Mouse (Mus musculus) small intestine, adult 2 months (tissue): ENCODE results near the gene Zfp987. TPM values are rescaled to one million over a fixed set of nuclear protein-coding genes. Genes with fewer than 3 reads are reported as not detected.
"Not testable (repeated sequence)": the region's sequence is repeated elsewhere in the genome, so short reads cannot be mapped to it uniquely, and the experiment has no call there.

Experiments used
- H3K27ac ChIP-seq: fragments of 200-500 bp; 2 replicates; pipeline ENCODE4 v1.5.1; 2012; ENCODE audit warnings: low read depth, low read length, control low read depth, inconsistent platforms; ENCODE audit not compliant: insufficient read depth
- H3K27me3 ChIP-seq: fragments of 200-500 bp; 2 replicates; pipeline ENCODE4 v1.6.1; 2012; ENCODE audit warnings: mild to moderate bottlenecking, moderate library complexity, low read length, inconsistent platforms; ENCODE audit not compliant: control insufficient read depth, insufficient read depth
- H3K36me3 ChIP-seq: fragments of 200-500 bp; 2 replicates; pipeline ENCODE4 v1.6.1; 2012; ENCODE audit warnings: mild to moderate bottlenecking, low read length, control low read depth, inconsistent platforms; ENCODE audit not compliant: control insufficient read depth, insufficient read depth
- H3K4me1 ChIP-seq: fragments of 200-500 bp; 2 replicates; pipeline ENCODE4 v1.6.1; 2012; ENCODE audit warnings: low read length, inconsistent platforms, mixed read lengths; ENCODE audit not compliant: control insufficient read depth, insufficient read depth, insufficient read length
- H3K4me3 ChIP-seq: fragments of 200-500 bp; 2 replicates; pipeline ENCODE4 v1.5.1; 2012; ENCODE audit warnings: low read depth, mild to moderate bottlenecking, control low read depth, inconsistent platforms, low read length, moderate library complexity
- WGBS: fragments of 180-500 bp; shearing (Covaris S2); methylation state at CpG from one replicate; pipeline ENCODE4 v1.1.7; 2018; 5-methylcytosine and 5-hydroxymethylcytosine counted together
- polyA plus RNA-seq: library from polyadenylated mRNA; depleted of rRNA; stranded (reverse); fragments of >200 nt; gene quantifications from 2 replicates; pipeline ENCODE4 v1.2.3, GENCODE M21; 2012

Zfp987 gene
- polyA plus RNA-seq, 1 experiment, result not detected

GRCm38 (mm10) chr4:146066932-146067580 lies 30.0 kb upstream of the Zfp987 start:
- not testable (repeated sequence) for H3K4me1 ChIP-seq, H3K36me3 ChIP-seq, H3K27me3 ChIP-seq, H3K27ac ChIP-seq, H3K4me3 ChIP-seq
- 45% methylated on average over 45 of the region's 45 CpGs for WGBS

- H3K36me3 ChIP-seq, H3K4me1 ChIP-seq, H3K27ac ChIP-seq, H3K4me3 ChIP-seq, H3K27me3 ChIP-seq: not testable (repeated sequence)
- WGBS, result 37% methylated on average over 55 of the region's 55 CpGs
Observed at GRCm38 (mm10) chr4:146067594-146067993, 29.5 kb upstream of the Zfp987 start.

DNA sequence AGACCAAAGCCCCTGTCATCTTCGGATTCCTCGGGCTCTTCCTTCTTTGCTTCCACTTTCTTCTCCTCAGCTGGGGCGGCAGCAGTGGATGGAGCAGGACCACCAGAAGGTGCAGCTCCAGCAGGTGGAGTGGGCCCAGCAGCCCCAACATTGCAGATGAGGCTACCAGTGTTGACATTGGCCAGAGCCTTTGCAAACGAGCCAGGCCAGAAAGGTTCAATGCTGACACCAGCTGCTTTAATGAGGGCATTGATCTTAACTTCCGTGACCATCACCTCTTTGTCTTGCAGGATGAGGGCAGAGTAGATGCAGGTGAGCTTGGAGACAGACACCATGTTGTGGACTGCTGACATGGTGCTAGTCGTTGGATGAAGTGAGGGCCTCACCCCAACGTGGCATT lies 23.8 kb upstream of the Zfp987 start:
- H3K36me3 ChIP-seq, H3K27me3 ChIP-seq, H3K4me3 ChIP-seq, H3K4me1 ChIP-seq, H3K27ac ChIP-seq: not testable (repeated sequence)
- 78% methylated on average over 7 of the region's 7 CpGs for WGBS

DNA sequence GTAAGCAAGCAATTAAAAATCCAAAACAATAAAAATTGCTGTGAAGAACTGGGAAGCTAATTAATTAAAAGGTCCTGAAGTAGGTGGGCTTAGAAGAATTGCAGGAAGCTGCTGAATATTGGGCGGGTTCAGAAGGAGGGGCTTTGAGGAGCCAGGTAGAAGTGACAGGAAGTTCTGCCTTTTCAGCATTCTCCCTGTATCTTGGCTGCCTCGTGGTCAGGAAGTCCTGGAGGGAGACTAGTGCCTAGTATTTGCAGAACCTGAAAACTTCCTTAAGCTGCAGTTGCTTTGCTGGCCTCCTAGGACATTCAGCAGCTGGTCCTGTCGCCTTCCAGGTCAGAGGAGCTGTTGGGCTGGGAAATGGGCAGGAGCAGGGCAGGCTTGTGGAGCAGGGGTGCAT lies 4.3 kb downstream of the Zfp987 start:
- H3K27me3 ChIP-seq, H3K36me3 ChIP-seq, H3K4me3 ChIP-seq, H3K27ac ChIP-seq, H3K4me1 ChIP-seq: not testable (repeated sequence)
- 23% methylated on average over 3 of the region's 3 CpGs for WGBS

DNA sequence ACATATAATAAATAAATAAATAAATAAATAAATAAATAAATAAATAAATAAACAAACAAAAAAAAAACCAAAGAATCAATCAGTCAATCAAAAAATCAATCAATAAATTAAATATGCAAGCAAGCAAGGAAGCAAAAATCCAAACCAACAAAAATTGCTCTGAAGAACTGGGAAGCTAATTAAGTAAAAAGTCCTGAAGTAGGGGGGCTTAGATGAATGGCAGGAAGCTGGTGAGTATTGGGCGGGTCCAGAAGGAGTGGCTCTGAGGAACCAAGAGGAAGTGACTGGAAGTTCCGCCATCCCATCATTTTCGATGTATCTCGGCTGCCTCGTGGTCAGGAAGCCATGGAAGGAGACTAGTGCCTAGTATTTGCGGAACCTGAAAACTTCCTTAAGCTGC lies 59.4 kb downstream of the Zfp987 start, which contains the start of gene Zfp600:
Zfp600 (plus strand) TSS at position 301 of the 400 bp plus-strand sequence.
- WGBS, result no CpG with 5 or more reads among the region's 6 CpGs
- H3K27ac ChIP-seq, H3K36me3 ChIP-seq, H3K4me3 ChIP-seq, H3K4me1 ChIP-seq, H3K27me3 ChIP-seq: not testable (repeated sequence)

- WGBS, result 63% methylated on average over 4 of the region's 4 CpGs
- H3K4me1 ChIP-seq, H3K36me3 ChIP-seq, H3K27ac ChIP-seq, H3K27me3 ChIP-seq, H3K4me3 ChIP-seq: not testable (repeated sequence)
Observed at GRCm38 (mm10) chr4:146162893-146163292, 65.8 kb downstream of the Zfp987 start.

DNA sequence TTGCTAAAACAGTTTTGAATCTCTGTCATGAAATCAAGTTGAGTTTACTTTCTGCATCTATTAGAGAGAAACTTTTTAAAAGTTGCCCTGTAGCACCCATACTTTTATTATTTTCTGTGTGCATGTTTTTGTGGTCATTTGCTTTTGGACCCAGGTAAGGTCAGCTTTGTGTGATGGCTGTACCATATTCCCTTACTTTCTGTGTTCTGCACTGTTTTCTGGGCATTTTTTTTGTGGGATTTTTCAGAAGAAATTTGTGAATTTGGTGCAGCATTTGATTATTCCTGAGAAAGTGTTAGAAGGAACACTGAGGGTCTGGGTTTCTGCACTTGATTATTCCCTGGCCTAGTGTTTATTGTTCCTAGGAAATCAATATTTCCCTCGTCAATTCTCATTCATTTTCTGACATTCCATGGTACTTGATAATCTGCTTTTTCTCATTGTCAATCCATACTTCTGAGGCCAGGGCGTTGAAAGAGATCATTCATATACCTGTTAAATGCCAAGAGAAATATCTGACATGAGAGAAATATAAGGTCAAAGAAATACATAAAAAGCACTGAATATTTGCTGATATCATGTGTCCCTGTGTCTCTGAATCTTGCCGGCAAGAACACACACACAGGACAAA lies 70.2 kb downstream of the Zfp987 start:
- not testable (repeated sequence) for H3K27ac ChIP-seq, H3K36me3 ChIP-seq, H3K4me1 ChIP-seq, H3K27me3 ChIP-seq, H3K4me3 ChIP-seq
- WGBS, result 71% methylated on average over 3 of the region's 3 CpGs

GRCm38 (mm10) chr4:146167879-146168532 lies 70.9 kb downstream of the Zfp987 start:
- 80% methylated on average over 10 of the region's 10 CpGs for WGBS
- not testable (repeated sequence) for H3K36me3 ChIP-seq, H3K27me3 ChIP-seq, H3K4me3 ChIP-seq, H3K4me1 ChIP-seq, H3K27ac ChIP-seq

DNA sequence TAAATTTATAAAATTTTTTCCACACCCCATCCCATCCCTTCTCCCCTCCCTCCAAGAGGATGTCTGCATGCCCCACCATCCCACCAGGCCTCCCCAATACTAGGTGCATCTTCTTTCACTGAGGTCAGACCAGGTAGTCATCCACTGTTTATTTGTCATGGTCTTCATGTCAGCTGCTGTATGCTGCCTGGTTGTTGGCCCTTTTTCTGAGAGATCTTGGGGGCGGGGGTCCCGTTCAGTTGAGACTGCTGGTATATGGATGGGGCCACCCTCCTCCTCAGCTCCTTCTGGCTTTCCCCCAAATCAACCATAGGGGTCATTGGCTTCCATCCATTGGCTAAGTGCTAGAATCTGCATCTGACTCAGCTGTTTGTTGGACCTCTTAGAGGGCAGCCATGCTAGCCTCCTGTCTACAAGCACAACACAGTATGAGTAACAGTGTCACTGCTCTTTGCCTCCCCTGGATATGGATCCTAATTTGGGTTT lies 71.7 kb downstream of the Zfp987 start:
- H3K4me1 ChIP-seq, H3K4me3 ChIP-seq, H3K27me3 ChIP-seq, H3K27ac ChIP-seq, H3K36me3 ChIP-seq: not testable (repeated sequence)
- no CpG with 5 or more reads among the region's 2 CpGs for WGBS

DNA sequence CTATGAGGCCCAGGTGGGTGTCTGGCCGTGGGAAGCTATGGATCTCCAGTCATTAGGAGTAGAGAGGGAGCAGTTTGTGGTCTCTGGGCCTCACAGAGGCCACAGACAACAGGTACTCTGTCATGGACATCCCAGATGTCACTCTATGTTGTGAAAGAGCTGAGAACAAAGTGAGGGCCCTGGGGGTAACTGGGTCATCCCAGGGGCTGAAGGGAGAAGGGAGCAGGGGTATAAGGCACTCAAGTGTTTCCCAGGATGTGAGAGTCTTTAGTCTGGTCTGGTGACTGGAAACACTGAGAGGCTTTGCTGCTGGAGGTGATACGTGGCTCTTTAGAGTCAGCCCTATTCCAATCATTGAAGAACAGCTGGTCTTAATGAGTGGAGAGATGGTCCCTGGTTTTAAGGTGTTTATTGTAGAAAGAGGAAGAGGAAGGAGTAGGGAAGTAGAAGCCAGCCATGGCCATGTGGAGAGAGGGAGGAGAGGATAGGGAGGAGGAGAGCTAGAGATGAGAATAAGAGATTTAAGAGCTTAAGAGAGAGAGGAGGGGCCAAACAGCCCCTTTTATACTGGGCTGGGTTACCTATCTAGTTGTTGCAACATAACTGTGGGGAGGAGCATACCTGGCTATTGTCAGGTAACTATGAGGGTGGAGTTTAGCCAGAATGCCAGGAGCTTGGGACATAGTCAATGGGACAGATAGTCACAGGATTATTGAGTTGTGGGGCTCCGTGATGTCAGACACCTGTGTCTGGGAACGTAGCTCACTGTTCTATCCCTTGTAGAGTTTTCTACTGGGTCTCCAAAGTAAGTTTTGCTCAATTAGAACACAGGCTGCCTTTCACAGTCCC lies 76.5 kb downstream of the Zfp987 start:
- H3K36me3 ChIP-seq, H3K27me3 ChIP-seq, H3K27ac ChIP-seq, H3K4me1 ChIP-seq, H3K4me3 ChIP-seq: not testable (repeated sequence)
- WGBS, result 50% methylated on average over 4 of the region's 4 CpGs
